Mouse (Mus musculus) brain, adult 10 weeks (tissue): ENCODE data around the gene Setd2. TPM values are rescaled to one million over a fixed set of nuclear protein-coding genes. Genes with fewer than 3 reads are reported as not detected.

Experiments
- polyA plus RNA-seq: library from polyadenylated mRNA; stranded (reverse); fragments of 350-450 nt; fragmentation: Illumina TruSeq; extraction: RNeasy Lipid Tissue Mini Kit (QIAGEN cat#74804); gene quantifications from one replicate; pipeline ENCODE4 v1.2.3, GENCODE M21; 2015; ENCODE audit warnings: low read depth, low replicate concordance

Gene Setd2
- 37.7 TPM for polyA plus RNA-seq

GRCm38 (mm10) chr9:110532538-110533291 lies at the start of gene Setd2:
TSS of gene Setd2 (plus strand) at chr9:110532597.

GRCm38 (mm10) chr9:110624361-110625166 lies 92.2 kb downstream of the Setd2 start, which contains the start of gene Nradd:
TSS of gene Nradd (minus strand) at chr9:110624452.

GRCm38 (mm10) chr9:110653655-110654461 lies 121.5 kb downstream of the Setd2 start, which contains the start of gene Nbeal2:
TSS of gene Nbeal2 (minus strand) at chr9:110654161.

GRCm38 (mm10) chr9:110656249-110657221 lies 124.1 kb downstream of the Setd2 start, which contains the start of gene Ccdc12:
TSS of gene Ccdc12 (plus strand) at chr9:110656503.

Other genes with a start within 250 kb of the Setd2 start
- 17.0 TPM for gene Elp6, start 227.4 kb upstream of the Setd2 start, polyA plus RNA-seq
- gene Scap, start 199.3 kb upstream of the Setd2 start, polyA plus RNA-seq = 46.8 TPM
- gene Ptpn23, start 124.4 kb upstream of the Setd2 start, polyA plus RNA-seq = 35.9 TPM
- 0.91 TPM for gene Ngp, start 112.8 kb upstream of the Setd2 start, polyA plus RNA-seq
- 19.6 TPM for gene Klhl18, start 55.9 kb upstream of the Setd2 start, polyA plus RNA-seq
- 4.1 TPM for gene Kif9, start 55.6 kb upstream of the Setd2 start, polyA plus RNA-seq
- 4.7 TPM for gene Nradd, start 91.9 kb downstream of the Setd2 start, polyA plus RNA-seq
- gene Nbeal2, start 121.6 kb downstream of the Setd2 start, polyA plus RNA-seq = 4.8 TPM
- gene Ccdc12, start 123.9 kb downstream of the Setd2 start, polyA plus RNA-seq = 76.8 TPM
- gene Myl3, start 209.3 kb downstream of the Setd2 start, polyA plus RNA-seq = not detected
- gene Pth1r, start 214.5 kb downstream of the Setd2 start, polyA plus RNA-seq = 6.1 TPM